Mouse (Mus musculus): Measurements from ENCODE around the gene Tcta.

DNA sequence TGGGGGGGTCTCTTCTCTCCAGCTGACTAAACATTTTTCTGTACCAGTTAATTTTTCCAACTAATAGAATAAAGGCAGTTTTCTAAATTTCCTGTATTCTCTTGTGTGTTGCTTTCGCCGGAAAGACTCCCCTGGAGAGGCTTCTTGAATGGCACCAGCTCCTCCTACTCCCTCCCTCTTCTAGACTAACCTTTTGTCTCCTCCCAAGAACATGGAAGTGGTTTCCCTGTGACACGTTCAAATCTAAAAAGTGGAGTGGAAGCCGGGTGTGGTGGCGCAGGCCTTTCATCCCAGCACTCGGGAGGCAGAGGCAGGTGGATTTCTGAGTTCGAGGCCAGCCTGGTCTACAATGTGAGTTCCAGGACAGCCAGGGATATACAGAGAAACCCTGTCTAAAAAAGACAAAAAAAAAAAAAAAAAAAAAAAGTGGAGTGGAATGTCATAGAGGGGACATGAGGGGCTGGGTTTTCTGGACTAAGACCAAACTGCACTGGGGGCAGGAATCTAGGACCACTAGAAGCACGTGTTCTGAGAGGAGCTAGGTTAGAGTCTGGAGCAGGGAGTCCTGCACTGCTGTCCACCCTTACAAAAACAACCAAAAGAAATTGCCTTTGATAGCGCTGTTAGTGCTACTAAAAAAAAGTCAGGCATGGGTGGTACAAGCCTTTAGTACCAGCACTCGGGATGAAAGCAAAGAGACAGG lies 32.0 kb upstream of the Tcta start:
- TF ChIP-seq CTCF (IDR thresholded peaks at IDR 0.05; ENCODE audit: low read depth, low read length) (no peak), POLR2A (IDR thresholded peaks at IDR 0.05; ENCODE audit: borderline replicate concordance, low read depth, low read length) (no peak)

All from bone marrow macrophage, adult 2 months (primary cell).